ENCODE assay signal across 9 mouse cellular contexts in genomic region chr7:126986319-126986718, GRCm38 (mm10). TPM values are rescaled to one million over a fixed set of nuclear protein-coding genes. Genes with fewer than 3 reads are reported as not detected.
DNase-seq lines count a peak whose midpoint lies in the region; ATAC-seq and TF ChIP-seq lines count a peak whose summit lies in the region.
"Had no signal": no experiment of that assay in that cellular context is flagged by ENCODE, and none has a peak within 500 bp of the region (broad histone marks: within the 10 kb centered on the region; RNA-seq: fewer than 3 reads in every experiment).

No protein-coding gene starts in this region.

- H3K4me2 ChIP-seq in liver, embryonic 12.5 days, result no peak overlapping the region
- H3K4me2 ChIP-seq in kidney, embryonic 15.5 days, result no peak overlapping the region
- H3K4me2 ChIP-seq: embryonic facial prominence, embryonic 15.5 days; lung, embryonic 15.5 days had no signal

- WGBS in liver, embryonic 12.5 days (ENCODE audit: insufficient replicate concordance), result 44% methylated on average over 9 of the region's 9 CpGs
- 39% methylated on average over 9 of the region's 9 CpGs for WGBS in kidney, embryonic 15.5 days

- peaks cover 11% of the 10 kb centered on the region; the same call in 1 of the 2 replicates for H3K4me1 ChIP-seq in liver, embryonic 12.5 days
- no peaks in the 10 kb centered on the region for H3K4me1 ChIP-seq in cortical plate, adult 2 months (ENCODE audit: control insufficient read depth, insufficient read depth, low read length)
- H3K4me1 ChIP-seq in kidney, embryonic 15.5 days, result 0 out of 2 replicates have a peak, but pooled peaks cover 2% of the 10 kb centered on the region
- H3K4me1 ChIP-seq: embryonic facial prominence, embryonic 15.5 days; lung, embryonic 15.5 days had no signal

- TF ChIP-seq CTCF in cortical plate, adult 2 months (IDR thresholded peaks at IDR 0.05; ENCODE audit: extremely low read depth, insufficient read depth, low read length), result peak; percentile 49

- no peak for TF ChIP-seq POLR2A in cortical plate, adult 2 months (IDR thresholded peaks at IDR 0.05; ENCODE audit: extremely low read depth, insufficient read depth, low read length)

- H3K9ac ChIP-seq in liver, embryonic 12.5 days, result no peak overlapping the region
- H3K9ac ChIP-seq in kidney, embryonic 15.5 days, result no peak overlapping the region
- H3K9ac ChIP-seq: embryonic facial prominence, embryonic 15.5 days; lung, embryonic 15.5 days had no signal

- no peak overlapping the region for H3K27ac ChIP-seq in liver, embryonic 12.5 days
- no peak overlapping the region for H3K27ac ChIP-seq in cortical plate, adult 2 months (ENCODE audit: insufficient read depth, low read length)
- no peak overlapping the region for H3K27ac ChIP-seq in kidney, embryonic 15.5 days
- H3K27ac ChIP-seq: embryonic facial prominence, embryonic 15.5 days; lung, embryonic 15.5 days had no signal

- no peak overlapping the region for H3K4me3 ChIP-seq in liver, embryonic 12.5 days
- H3K4me3 ChIP-seq in cortical plate, adult 2 months (ENCODE audit: insufficient read depth, low read length), result no peak overlapping the region
- no peak overlapping the region for H3K4me3 ChIP-seq in kidney, embryonic 15.5 days (replicated peaks)
- H3K4me3 ChIP-seq: embryonic facial prominence, embryonic 15.5 days; lung, embryonic 15.5 days had no signal

- 0 out of 2 replicates have a peak, but pooled peaks cover 6% of the 10 kb centered on the region for H3K27me3 ChIP-seq in liver, embryonic 12.5 days (replicated peaks)
- no peaks in the 10 kb centered on the region for H3K27me3 ChIP-seq in kidney, embryonic 15.5 days
- H3K27me3 ChIP-seq: embryonic facial prominence, embryonic 15.5 days; lung, embryonic 15.5 days had no signal

- no peak for ATAC-seq in liver, embryonic 12.5 days
- peak; percentile 66 for ATAC-seq in kidney, embryonic 15.5 days (replicated peaks; ENCODE audit: low FRiP score)

- H3K9me3 ChIP-seq in liver, embryonic 12.5 days (replicated peaks), result no peaks in the 10 kb centered on the region
- no peaks in the 10 kb centered on the region for H3K9me3 ChIP-seq in kidney, embryonic 15.5 days (replicated peaks)
- H3K9me3 ChIP-seq: embryonic facial prominence, embryonic 15.5 days; lung, embryonic 15.5 days had no signal

- DNase-seq in liver, result peak; percentile 30
- peak; percentile 28 for DNase-seq in adrenal gland, postnatal 25 days
- peak; percentile 56 to 67 for DNase-seq in lung, postnatal 4 days
- DNase-seq in urinary bladder, postnatal 36 days (ENCODE audit: low spot score in 2 of 2), result peak; percentile 19 to 39

- H3K36me3 ChIP-seq in liver, embryonic 12.5 days, result peaks cover under 1% of the 10 kb centered on the region; the same call in 1 of the 2 replicates
- peaks cover 3% of the 10 kb centered on the region for H3K36me3 ChIP-seq in kidney, embryonic 15.5 days
- H3K36me3 ChIP-seq: embryonic facial prominence, embryonic 15.5 days; lung, embryonic 15.5 days had no signal

RNA-seq across cellular contexts. Expression of gene Cdiptos, which starts 10.4 kb away (rescaled TPM):
- 0.29 and 0.44 TPM in 2 replicates for polyA plus RNA-seq in liver, embryonic 12.5 days (2016; fragmentation: Nextera tagmentation; extraction: Ambion mirVana)
- 0.71 and 2.0 TPM in 2 replicates for total RNA-seq in adrenal gland, postnatal 25 days (2021)
- polyA plus RNA-seq in cortical plate, adult 2 months (2012; rRNA removed), result 1.1 and 2.0 TPM in 2 replicates
- 1.4 and 1.5 TPM in 2 replicates for polyA plus RNA-seq in kidney, embryonic 15.5 days (2015; fragmentation: Nextera tagmentation; extraction: Ambion mirVana)

RNA-seq across cellular contexts. Expression of gene Cdipt, which starts 10.6 kb away (rescaled TPM):
- 59.2 and 63.2 TPM in 2 replicates for polyA plus RNA-seq in liver, embryonic 12.5 days (2016; fragmentation: Nextera tagmentation; extraction: Ambion mirVana)
- total RNA-seq in adrenal gland, postnatal 25 days (2021), result 95.1 and 99.5 TPM in 2 replicates
- polyA plus RNA-seq in cortical plate, adult 2 months (2012; rRNA removed), result 252 and 253 TPM in 2 replicates
- 106 and 115 TPM in 2 replicates for polyA plus RNA-seq in kidney, embryonic 15.5 days (2015; fragmentation: Nextera tagmentation; extraction: Ambion mirVana)

RNA-seq across cellular contexts. Expression of gene Mvp, which starts 28.1 kb away (rescaled TPM):
- 8.3 and 8.9 TPM in 2 replicates for polyA plus RNA-seq in liver, embryonic 12.5 days (2016; fragmentation: Nextera tagmentation; extraction: Ambion mirVana)
- total RNA-seq in adrenal gland, postnatal 25 days (2021), result 102 and 118 TPM in 2 replicates
- polyA plus RNA-seq in cortical plate, adult 2 months (2012; rRNA removed), result 8.0 and 8.2 TPM in 2 replicates
- polyA plus RNA-seq in kidney, embryonic 15.5 days (2015; fragmentation: Nextera tagmentation; extraction: Ambion mirVana), result 15.3 and 16.8 TPM in 2 replicates

RNA-seq across cellular contexts. Expression of gene Pagr1b, which starts 30.0 kb away (rescaled TPM):
- 0.57 TPM in 1 of 2 replicates, not detected in the other for polyA plus RNA-seq in liver, embryonic 12.5 days (2016; fragmentation: Nextera tagmentation; extraction: Ambion mirVana)
- total RNA-seq in adrenal gland, postnatal 25 days (2021), result 1.7 and 2.8 TPM in 2 replicates
- polyA plus RNA-seq in cortical plate, adult 2 months (2012; rRNA removed), result 1.8 and 2.2 TPM in 2 replicates
- 0.45 TPM in 1 of 2 replicates, not detected in the other for polyA plus RNA-seq in kidney, embryonic 15.5 days (2015; fragmentation: Nextera tagmentation; extraction: Ambion mirVana)
- polyA plus RNA-seq: lung, embryonic 15.5 days had no signal

RNA-seq across cellular contexts. Expression of gene Pagr1a, which starts 30.8 kb away (rescaled TPM):
- polyA plus RNA-seq in liver, embryonic 12.5 days (2016; fragmentation: Nextera tagmentation; extraction: Ambion mirVana), result 60.5 and 65.1 TPM in 2 replicates
- total RNA-seq in adrenal gland, postnatal 25 days (2021), result 13.4 and 28.2 TPM in 2 replicates
- 41.1 and 50.4 TPM in 2 replicates for polyA plus RNA-seq in cortical plate, adult 2 months (2012; rRNA removed)
- 44.8 and 59.5 TPM in 2 replicates for polyA plus RNA-seq in kidney, embryonic 15.5 days (2015; fragmentation: Nextera tagmentation; extraction: Ambion mirVana)
